Mouse (Mus musculus): ENCODE measurements around the gene Snx1.

DNA sequence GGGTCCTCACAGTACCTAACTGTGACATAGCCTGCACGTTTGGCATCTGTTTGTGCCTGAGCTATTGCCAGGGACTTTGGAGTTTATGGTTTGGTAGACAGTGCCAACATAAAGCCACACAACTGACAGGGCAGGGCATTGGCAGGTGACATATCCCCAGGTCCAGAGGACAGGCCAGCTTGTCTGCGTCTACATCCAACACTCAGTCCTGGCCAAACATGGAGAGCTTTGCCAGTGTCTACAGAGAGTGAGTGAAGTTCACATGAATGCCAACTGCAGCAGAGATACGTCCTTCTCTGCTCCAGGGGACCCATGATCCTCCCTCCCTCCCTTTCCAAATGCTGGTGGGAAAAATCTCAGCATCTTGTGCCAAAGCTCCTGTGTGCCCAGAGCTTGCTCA is 42.2 kb downstream of the Snx1 start:
- TF ChIP-seq GATA1 (IDR thresholded peaks at IDR 0.05; ENCODE audit: borderline replicate concordance, low read length) (no peak), FLI1 (IDR thresholded peaks at IDR 0.05; ENCODE audit: low read length) (no peak)

All from megakaryocyte, embryonic 14.5 days (primary cell).